Mouse (Mus musculus) intestine, postnatal 0 days (tissue): ENCODE results near the gene Mafk. TPM values are rescaled to one million over a fixed set of nuclear protein-coding genes. Genes with fewer than 3 reads are reported as not detected.

Experiments
- ATAC-seq: fragments of 200-750 bp; cut with Nextera tagmentation; 2 replicates; pipeline ENCODE4 v1.8.0; 2017; ENCODE audit warnings: mild to moderate bottlenecking, moderate TSS enrichment, moderate library complexity
- H3K27ac ChIP-seq: fragments of 300-500 bp; sonication (generic); 2 replicates; pipeline ENCODE4 v1.5.1; 2014; ENCODE audit warnings: mild to moderate bottlenecking, low read depth, low read length, moderate library complexity
- H3K27me3 ChIP-seq: fragments of 300-500 bp; sonication (generic); replicated peaks from 2 replicates; pipeline ENCODE4 v1.6.1; 2014; ENCODE audit warnings: low read length, mixed read lengths; ENCODE audit not compliant: control insufficient read depth, insufficient read depth
- H3K36me3 ChIP-seq: fragments of 300-500 bp; sonication (generic); 2 replicates; pipeline ENCODE4 v1.6.1; 2014; ENCODE audit warnings: mild to moderate bottlenecking, moderate library complexity; ENCODE audit not compliant: control insufficient read depth, insufficient read depth
- H3K4me1 ChIP-seq: fragments of 300-500 bp; sonication (generic); replicated peaks from 2 replicates; pipeline ENCODE4 v1.6.1; 2014; ENCODE audit warnings: antibody characterized with exemption, low read length, mixed read lengths; ENCODE audit not compliant: control insufficient read depth, insufficient read depth
- H3K4me2 ChIP-seq: fragments of 300-500 bp; sonication (generic); replicated peaks from 2 replicates; pipeline ENCODE4 v1.6.1; 2014; ENCODE audit warnings: low read depth, mild to moderate bottlenecking, moderate library complexity
- H3K4me3 ChIP-seq: fragments of 300-500 bp; sonication (generic); 2 replicates; pipeline ENCODE4 v1.5.1; 2014; ENCODE audit warnings: low read depth, low read length
- H3K9ac ChIP-seq: fragments of 300-500 bp; sonication (generic); 2 replicates; pipeline ENCODE4 v1.6.1; 2014; ENCODE audit warnings: mild to moderate bottlenecking, low read depth, low read length
- H3K9me3 ChIP-seq: fragments of 300-500 bp; sonication (generic); 2 replicates; pipeline ENCODE4 v1.6.1; 2016; ENCODE audit warnings: mixed run types; ENCODE audit not compliant: control insufficient read depth
- CTCF ChIP-seq: sonication (generic); IDR thresholded peaks from 2 replicates; pipeline ENCODE4 v1.5.1; 2016; ENCODE audit warnings: low read depth, mild to moderate bottlenecking, control low read depth, antibody characterized with exemption, moderate library complexity
- WGBS: fragments of 180-500 bp; shearing (Covaris S2); extraction: QIAGEN DNeasy Blood & Tissue Kit; methylation state at CpG from one replicate; pipeline ENCODE4 v1.1.7; 2014; 5-methylcytosine and 5-hydroxymethylcytosine counted together
- polyA plus RNA-seq: library from polyadenylated mRNA; unstranded; fragments of >200 nt; fragmentation: Nextera tagmentation; extraction: Ambion mirVana; gene quantifications from 2 replicates; pipeline ENCODE4 v1.2.1, GENCODE M21; 2015

The Mafk gene
- polyA plus RNA-seq, 1 experiment from 2014 or later, result 23.1 TPM

- no peak for ATAC-seq
- Histone ChIP-seq H3K9me3 (no peaks in the 10 kb centered on the region), H3K36me3 (peaks cover 7% of the 10 kb centered on the region; the same call in 1 of the 2 replicates), H3K4me1 (peaks cover 33% of the 10 kb centered on the region), H3K4me3 (peak overlapping the region; percentile 65), H3K4me2 (peak overlapping the region; percentile 96), H3K27me3 (no peaks in the 10 kb centered on the region), H3K27ac (peak overlapping the region; percentile 99), H3K9ac (peak overlapping the region; percentile 17; the same call in 1 of the 2 replicates)
- WGBS, result 75% methylated on average over 5 of the region's 5 CpGs
- TF ChIP-seq CTCF, result no peak
These were observed 2.8 kb downstream of the Mafk start for GRCm38 (mm10) chr5:139794137-139794536.

GRCm38 (mm10) chr5:139794938-139795337 lies 3.6 kb downstream of the Mafk start:
- H3K4me1 ChIP-seq, result peaks cover 33% of the 10 kb centered on the region
- H3K9ac ChIP-seq, result no peak overlapping the region
- no peak for ATAC-seq
- peaks cover 15% of the 10 kb centered on the region for H3K36me3 ChIP-seq
- no peak overlapping the region for H3K27ac ChIP-seq
- H3K9me3 ChIP-seq, result no peaks in the 10 kb centered on the region
- TF ChIP-seq CTCF, result no peak
- H3K4me2 ChIP-seq, result peak overlapping the region; percentile 96
- no peaks in the 10 kb centered on the region for H3K27me3 ChIP-seq
- no peak overlapping the region for H3K4me3 ChIP-seq
- 59% methylated on average over 10 of the region's 10 CpGs for WGBS

GRCm38 (mm10) chr5:139796001-139796620 lies 4.8 kb downstream of the Mafk start:
- Histone ChIP-seq H3K4me1 (peaks cover 33% of the 10 kb centered on the region), H3K27ac (peak overlapping the region; percentile 62; the same call in 1 of the 2 replicates), H3K36me3 (peaks cover 27% of the 10 kb centered on the region), H3K27me3 (no peaks in the 10 kb centered on the region), H3K9ac (no peak overlapping the region), H3K4me2 (peak overlapping the region; percentile 96), H3K4me3 (no peak overlapping the region), H3K9me3 (no peaks in the 10 kb centered on the region)
- WGBS, result 68% methylated on average over 9 of the region's 9 CpGs
- ATAC-seq, result no peak
- no peak for TF ChIP-seq CTCF

- H3K4me1 ChIP-seq, result peaks cover 33% of the 10 kb centered on the region
- no peak for TF ChIP-seq CTCF
- H3K4me2 ChIP-seq, result peak overlapping the region; percentile 96
- no peaks in the 10 kb centered on the region for H3K9me3 ChIP-seq
- H3K9ac ChIP-seq, result peak overlapping the region; percentile 35
- 6% methylated on average over 13 of the region's 13 CpGs for WGBS
- peak overlapping the region; percentile 76 for H3K27ac ChIP-seq
- peak overlapping the region; percentile 21 for H3K4me3 ChIP-seq
- peak; percentile 37 for ATAC-seq
- H3K36me3 ChIP-seq, result peaks cover 35% of the 10 kb centered on the region
- H3K27me3 ChIP-seq, result no peaks in the 10 kb centered on the region
These were observed 5.6 kb downstream of the Mafk start for GRCm38 (mm10) chr5:139796900-139797299.

- TF ChIP-seq CTCF, result no peak
- H3K4me1 ChIP-seq, result peaks cover 33% of the 10 kb centered on the region
- peak overlapping the region; percentile 35 for H3K9ac ChIP-seq
- H3K27me3 ChIP-seq, result no peaks in the 10 kb centered on the region
- peak overlapping the region; percentile 76 for H3K27ac ChIP-seq
- no peak for ATAC-seq
- no peaks in the 10 kb centered on the region for H3K9me3 ChIP-seq
- peaks cover 37% of the 10 kb centered on the region for H3K36me3 ChIP-seq
- H3K4me3 ChIP-seq, result peak overlapping the region; percentile 21
- WGBS, result 42% methylated on average over 11 of the region's 11 CpGs
- H3K4me2 ChIP-seq, result peak overlapping the region; percentile 96
These were observed 6.3 kb downstream of the Mafk start for GRCm38 (mm10) chr5:139797473-139798167.

- ATAC-seq, result no peak
- H3K4me2 ChIP-seq, result peak overlapping the region; percentile 96; the same call in 1 of the 2 replicates
- peaks cover 33% of the 10 kb centered on the region for H3K4me1 ChIP-seq
- no peak overlapping the region for H3K9ac ChIP-seq
- no peak for TF ChIP-seq CTCF
- H3K9me3 ChIP-seq, result no peaks in the 10 kb centered on the region
- no peaks in the 10 kb centered on the region for H3K27me3 ChIP-seq
- no peak overlapping the region; the same call in 1 of the 2 replicates for H3K27ac ChIP-seq
- WGBS, result 53% methylated on average over 12 of the region's 12 CpGs
- H3K4me3 ChIP-seq, result no peak overlapping the region
- H3K36me3 ChIP-seq, result peaks cover 37% of the 10 kb centered on the region
These were observed 7.0 kb downstream of the Mafk start for GRCm38 (mm10) chr5:139798168-139798900.
